Mouse (Mus musculus): ENCODE results near the gene Nhlh2. TPM values are rescaled to one million over a fixed set of nuclear protein-coding genes. Genes with fewer than 3 reads are reported as not detected.
A peak's percentile ranks its signal among the peaks of the same experiment; 100 is the strongest.

The Nhlh2 gene
- polyA plus RNA-seq, 1 experiment from 2014 or later = 0.08 TPM

DNA sequence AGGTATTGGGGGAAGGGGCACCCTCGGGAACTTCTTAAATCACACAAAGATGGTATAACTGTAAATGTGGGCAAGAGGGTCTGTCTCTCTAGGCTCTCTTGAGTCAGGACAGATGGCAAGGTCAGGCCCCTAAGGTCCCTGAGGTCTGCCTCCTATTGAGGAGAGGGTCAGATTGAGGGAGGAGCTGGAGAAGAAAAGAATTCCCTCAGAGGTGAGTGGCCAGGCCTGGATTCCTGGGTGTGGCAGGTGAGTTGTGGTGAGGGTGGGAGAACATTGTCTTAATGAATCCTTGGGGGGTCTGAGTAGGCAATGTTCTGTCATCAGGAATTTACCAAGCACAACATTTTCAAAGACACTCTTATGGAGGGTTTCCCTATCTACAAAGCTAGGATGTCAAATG, 10.7 kb downstream of the Nhlh2 start:
- DNase-seq (ENCODE audit: low spot score) (no peak), ATAC-seq (replicated peaks; ENCODE audit: low FRiP score, low TSS enrichment, low read depth) (no peak)
- H3K9me3 ChIP-seq (ENCODE audit: control insufficient read depth, low read length) = no peaks in the 10 kb centered on the region
- no peak overlapping the region for H3K4me2 ChIP-seq (ENCODE audit: low read length)
- no peaks in the 10 kb centered on the region for H3K36me3 ChIP-seq (ENCODE audit: control insufficient read depth, insufficient read depth, low read length)
- H3K4me1 ChIP-seq (replicated peaks; ENCODE audit: control insufficient read depth, insufficient read depth, low read length) = no peaks in the 10 kb centered on the region
- H3K4me3 ChIP-seq (ENCODE audit: low read depth, low read length) = no peak overlapping the region
- peaks cover 11% of the 10 kb centered on the region for H3K27me3 ChIP-seq (replicated peaks; ENCODE audit: control insufficient read depth, insufficient read depth, low read length)
- no peak overlapping the region for H3K27ac ChIP-seq (ENCODE audit: low read depth)
- 58% methylated on average over 1 of the region's 1 CpGs for WGBS
- H3K9ac ChIP-seq (ENCODE audit: low read length) = no peak overlapping the region

DNA sequence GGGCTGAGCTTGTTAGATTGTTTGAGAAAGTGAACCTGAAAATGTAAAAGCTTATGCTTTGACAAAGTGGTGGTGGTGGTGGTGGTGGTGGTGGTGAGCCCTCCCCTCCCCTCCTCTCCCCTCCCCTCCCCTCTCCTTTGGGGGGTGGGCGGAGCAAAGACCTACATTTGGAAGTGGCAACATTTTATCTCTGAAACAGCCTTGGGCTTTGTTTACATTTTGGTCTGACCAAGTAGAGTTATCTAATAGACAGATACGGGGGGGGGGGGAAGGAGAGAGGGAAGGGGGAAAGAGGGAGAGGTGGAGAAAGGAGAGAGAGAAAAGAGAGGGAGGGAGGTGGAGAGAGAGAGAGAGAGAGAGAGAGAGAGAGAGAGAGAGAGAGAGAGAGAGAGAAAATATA, 12.8 kb downstream of the Nhlh2 start:
- H3K27ac ChIP-seq (ENCODE audit: low read depth) = no peak overlapping the region
- DNase-seq (ENCODE audit: low spot score) (no peak), ATAC-seq (replicated peaks; ENCODE audit: low FRiP score, low TSS enrichment, low read depth) (no peak)
- H3K4me3 ChIP-seq (ENCODE audit: low read depth, low read length) = no peak overlapping the region
- H3K36me3 ChIP-seq (ENCODE audit: control insufficient read depth, insufficient read depth, low read length) = no peaks in the 10 kb centered on the region
- no peaks in the 10 kb centered on the region for H3K9me3 ChIP-seq (ENCODE audit: control insufficient read depth, low read length)
- no peak overlapping the region for H3K4me2 ChIP-seq (ENCODE audit: low read length)
- H3K9ac ChIP-seq (ENCODE audit: low read length) = no peak overlapping the region
- WGBS = 5% methylated on average over 2 of the region's 2 CpGs
- H3K27me3 ChIP-seq (replicated peaks; ENCODE audit: control insufficient read depth, insufficient read depth, low read length) = peaks cover 5% of the 10 kb centered on the region; the same call in 1 of the 2 replicates
- no peaks in the 10 kb centered on the region for H3K4me1 ChIP-seq (replicated peaks; ENCODE audit: control insufficient read depth, insufficient read depth, low read length)

DNA sequence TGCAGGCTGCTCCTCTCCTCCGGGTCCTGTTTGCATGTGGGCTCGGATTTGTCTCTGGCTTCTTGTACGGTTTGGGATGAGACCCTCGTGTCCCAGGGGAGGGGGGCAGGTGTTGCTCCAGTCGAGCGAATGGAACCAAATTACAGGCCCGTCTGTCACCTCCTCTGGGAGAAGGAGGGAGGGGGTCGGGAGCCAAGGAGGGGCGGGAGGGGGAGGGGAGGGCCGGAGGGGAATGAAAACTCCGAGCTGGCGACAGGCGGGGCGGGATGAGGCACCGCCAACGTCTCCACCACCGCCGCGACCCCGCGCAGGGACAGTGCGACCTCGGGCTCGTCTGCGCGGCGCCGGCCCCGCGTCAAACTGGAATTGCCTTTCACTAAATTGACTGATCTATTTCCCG, 13.5 kb downstream of the Nhlh2 start:
- Histone ChIP-seq H3K27me3 (replicated peaks; ENCODE audit: control insufficient read depth, insufficient read depth, low read length) (peaks cover 5% of the 10 kb centered on the region; the same call in 1 of the 2 replicates), H3K4me1 (replicated peaks; ENCODE audit: control insufficient read depth, insufficient read depth, low read length) (no peaks in the 10 kb centered on the region), H3K9ac (ENCODE audit: low read length) (no peak overlapping the region), H3K27ac (ENCODE audit: low read depth) (no peak overlapping the region), H3K4me3 (ENCODE audit: low read depth, low read length) (peak overlapping the region; percentile 23), H3K9me3 (ENCODE audit: control insufficient read depth, low read length) (no peaks in the 10 kb centered on the region), H3K36me3 (ENCODE audit: control insufficient read depth, insufficient read depth, low read length) (no peaks in the 10 kb centered on the region), H3K4me2 (ENCODE audit: low read length) (peak overlapping the region; percentile 60)
- DNase-seq (ENCODE audit: low spot score) (no peak), ATAC-seq (replicated peaks; ENCODE audit: low FRiP score, low TSS enrichment, low read depth) (no peak)
- 1% methylated on average over 29 of the region's 31 CpGs for WGBS

DNA sequence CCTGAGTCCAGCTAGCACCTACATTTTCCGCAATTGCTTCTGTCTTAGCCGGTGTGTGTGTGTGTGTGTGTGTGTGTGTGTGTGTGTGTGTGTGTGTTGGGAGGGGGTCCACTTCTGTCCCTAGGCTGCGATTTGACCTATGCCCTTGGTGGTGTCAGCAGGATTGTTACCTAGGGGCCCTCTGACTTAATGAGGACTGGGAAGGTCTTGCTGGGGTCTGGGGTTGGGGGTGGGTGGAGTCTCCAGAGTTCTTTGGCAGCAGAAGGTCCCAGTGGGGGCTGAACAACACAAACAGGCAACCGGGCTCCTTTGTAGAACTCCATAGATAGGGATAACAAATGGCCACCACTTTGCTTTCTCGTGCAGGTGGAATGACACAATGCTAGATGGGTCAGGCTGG, 14.0 kb downstream of the Nhlh2 start:
- Histone ChIP-seq H3K9me3 (ENCODE audit: control insufficient read depth, low read length) (no peaks in the 10 kb centered on the region), H3K36me3 (ENCODE audit: control insufficient read depth, insufficient read depth, low read length) (no peaks in the 10 kb centered on the region), H3K4me2 (ENCODE audit: low read length) (peak overlapping the region; percentile 60), H3K4me1 (replicated peaks; ENCODE audit: control insufficient read depth, insufficient read depth, low read length) (no peaks in the 10 kb centered on the region), H3K27me3 (replicated peaks; ENCODE audit: control insufficient read depth, insufficient read depth, low read length) (peaks cover 5% of the 10 kb centered on the region; the same call in 1 of the 2 replicates), H3K9ac (ENCODE audit: low read length) (no peak overlapping the region), H3K4me3 (ENCODE audit: low read depth, low read length) (peak overlapping the region; percentile 23), H3K27ac (ENCODE audit: low read depth) (no peak overlapping the region)
- DNase-seq (ENCODE audit: low spot score) (no peak), ATAC-seq (replicated peaks; ENCODE audit: low FRiP score, low TSS enrichment, low read depth) (no peak)
- WGBS = 12% methylated on average over 5 of the region's 5 CpGs

DNA sequence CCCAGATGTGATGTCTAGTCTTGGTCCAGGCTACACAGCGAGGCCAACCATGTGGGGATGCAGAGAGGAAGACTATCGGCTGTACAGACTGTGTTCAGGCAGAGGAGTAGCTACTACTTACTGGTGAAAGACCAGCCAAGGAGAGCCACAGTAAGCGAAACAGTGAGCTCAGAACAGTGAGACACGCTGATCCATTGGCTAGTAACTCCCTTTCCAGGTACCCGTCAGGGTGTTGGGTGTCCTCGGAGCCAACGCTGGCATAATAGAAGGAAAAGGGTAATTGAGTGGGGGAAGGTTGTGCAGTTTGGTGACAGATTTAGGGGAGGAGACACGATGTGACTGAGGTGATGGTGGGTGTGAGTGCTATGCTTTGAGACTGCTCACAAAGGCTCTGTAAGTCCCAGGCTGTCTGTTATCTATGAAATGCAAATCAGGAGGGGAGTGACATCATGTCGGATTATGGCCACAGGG, 15.1 kb downstream of the Nhlh2 start:
- no peaks in the 10 kb centered on the region for H3K36me3 ChIP-seq (ENCODE audit: control insufficient read depth, insufficient read depth, low read length)
- H3K27me3 ChIP-seq (replicated peaks; ENCODE audit: control insufficient read depth, insufficient read depth, low read length) = peaks cover 1% of the 10 kb centered on the region; the same call in 1 of the 2 replicates
- H3K4me3 ChIP-seq (ENCODE audit: low read depth, low read length) = no peak overlapping the region
- ATAC-seq (replicated peaks; ENCODE audit: low FRiP score, low TSS enrichment, low read depth) (no peak), DNase-seq (ENCODE audit: low spot score) (no peak)
- WGBS = 59% methylated on average over 9 of the region's 9 CpGs
- H3K9me3 ChIP-seq (ENCODE audit: control insufficient read depth, low read length) = no peaks in the 10 kb centered on the region
- H3K4me2 ChIP-seq (ENCODE audit: low read length) = no peak overlapping the region
- H3K9ac ChIP-seq (ENCODE audit: low read length) = no peak overlapping the region
- H3K27ac ChIP-seq (ENCODE audit: low read depth) = no peak overlapping the region
- H3K4me1 ChIP-seq (replicated peaks; ENCODE audit: control insufficient read depth, insufficient read depth, low read length) = no peaks in the 10 kb centered on the region

DNA sequence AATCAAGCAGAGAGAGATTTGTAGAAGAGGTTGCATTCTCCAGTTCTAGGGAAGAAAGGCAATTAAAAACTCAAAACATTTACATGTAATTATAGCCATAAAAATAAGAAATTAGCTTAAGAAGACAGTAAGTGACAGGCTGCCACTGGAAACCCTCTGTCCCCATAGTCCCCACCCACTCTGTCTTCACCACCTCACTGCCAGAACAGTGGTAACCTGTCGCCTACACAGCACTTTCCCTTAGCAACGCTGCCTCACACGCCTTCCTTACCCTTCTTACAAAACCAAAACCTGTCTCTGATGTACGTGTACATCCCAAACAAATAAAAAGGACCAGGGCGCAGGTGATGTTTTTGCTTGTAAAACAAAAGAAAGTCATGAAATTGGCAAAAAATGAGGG, 15.8 kb downstream of the Nhlh2 start:
- Histone ChIP-seq H3K27me3 (replicated peaks; ENCODE audit: control insufficient read depth, insufficient read depth, low read length) (no peaks in the 10 kb centered on the region; the same call in 1 of the 2 replicates), H3K9ac (ENCODE audit: low read length) (no peak overlapping the region), H3K36me3 (ENCODE audit: control insufficient read depth, insufficient read depth, low read length) (no peaks in the 10 kb centered on the region), H3K4me3 (ENCODE audit: low read depth, low read length) (no peak overlapping the region), H3K9me3 (ENCODE audit: control insufficient read depth, low read length) (no peaks in the 10 kb centered on the region), H3K27ac (ENCODE audit: low read depth) (no peak overlapping the region), H3K4me1 (replicated peaks; ENCODE audit: control insufficient read depth, insufficient read depth, low read length) (no peaks in the 10 kb centered on the region), H3K4me2 (ENCODE audit: low read length) (no peak overlapping the region)
- ATAC-seq (replicated peaks; ENCODE audit: low FRiP score, low TSS enrichment, low read depth) (no peak), DNase-seq (ENCODE audit: low spot score) (no peak)
- WGBS = 73% methylated on average over 5 of the region's 5 CpGs

DNA sequence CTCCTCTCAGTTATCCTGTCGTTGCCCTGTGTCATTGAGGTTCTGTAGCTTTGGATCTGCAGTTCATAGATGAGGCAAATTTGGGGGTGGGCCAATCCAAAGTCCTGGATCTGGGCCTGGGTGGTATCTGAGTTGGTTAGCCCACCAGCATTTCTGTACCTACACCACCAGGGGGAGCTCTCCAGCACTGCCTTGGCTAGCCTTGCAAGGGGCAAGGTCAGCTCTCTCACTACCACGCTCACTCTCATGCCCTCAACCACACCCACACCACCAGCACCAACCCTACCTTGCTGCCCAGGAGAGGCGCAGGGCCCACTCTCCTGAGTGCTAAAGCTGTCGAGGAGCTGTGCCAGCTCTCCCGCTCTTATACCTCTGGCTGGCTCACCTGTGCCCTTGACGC, 18.0 kb downstream of the Nhlh2 start:
- Histone ChIP-seq H3K4me1 (replicated peaks; ENCODE audit: control insufficient read depth, insufficient read depth, low read length) (no peaks in the 10 kb centered on the region), H3K4me2 (ENCODE audit: low read length) (no peak overlapping the region), H3K4me3 (ENCODE audit: low read depth, low read length) (no peak overlapping the region), H3K27ac (ENCODE audit: low read depth) (no peak overlapping the region), H3K36me3 (ENCODE audit: control insufficient read depth, insufficient read depth, low read length) (no peaks in the 10 kb centered on the region), H3K9ac (ENCODE audit: low read length) (no peak overlapping the region), H3K9me3 (ENCODE audit: control insufficient read depth, low read length) (no peaks in the 10 kb centered on the region), H3K27me3 (replicated peaks; ENCODE audit: control insufficient read depth, insufficient read depth, low read length) (no peaks in the 10 kb centered on the region)
- WGBS = 57% methylated on average over 6 of the region's 6 CpGs
- ATAC-seq (replicated peaks; ENCODE audit: low FRiP score, low TSS enrichment, low read depth) = no peak; the same call in 1 of the 2 replicates
- DNase-seq (ENCODE audit: low spot score) = no peak

DNA sequence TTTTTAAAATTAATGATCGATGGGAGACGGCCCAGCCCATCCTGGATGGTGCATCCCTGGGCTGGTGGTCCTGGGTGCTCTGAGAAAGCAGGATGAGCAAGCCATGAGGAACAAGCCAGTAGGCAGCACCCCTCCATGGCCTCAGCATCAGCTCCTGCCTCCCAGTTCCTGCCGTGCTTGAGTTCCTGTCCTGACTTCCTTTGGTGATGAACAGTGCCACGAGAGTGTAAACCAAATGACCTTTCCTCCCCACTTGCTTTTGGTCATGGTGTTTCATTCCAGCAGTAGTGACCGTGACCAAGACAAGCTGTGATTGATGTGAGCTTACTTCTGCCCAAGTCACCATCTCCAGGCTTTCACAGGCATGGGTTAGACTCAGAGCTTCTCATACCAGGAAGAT, 27.9 kb downstream of the Nhlh2 start:
- Histone ChIP-seq H3K4me1 (replicated peaks; ENCODE audit: control insufficient read depth, insufficient read depth, low read length) (no peaks in the 10 kb centered on the region), H3K4me3 (ENCODE audit: low read depth, low read length) (no peak overlapping the region), H3K9me3 (ENCODE audit: control insufficient read depth, low read length) (0 out of 2 replicates have a peak, but pooled peaks cover 2% of the 10 kb centered on the region), H3K9ac (ENCODE audit: low read length) (no peak overlapping the region), H3K36me3 (ENCODE audit: control insufficient read depth, insufficient read depth, low read length) (no peaks in the 10 kb centered on the region), H3K4me2 (ENCODE audit: low read length) (no peak overlapping the region), H3K27ac (ENCODE audit: low read depth) (no peak overlapping the region), H3K27me3 (replicated peaks; ENCODE audit: control insufficient read depth, insufficient read depth, low read length) (no peaks in the 10 kb centered on the region)
- ATAC-seq (replicated peaks; ENCODE audit: low FRiP score, low TSS enrichment, low read depth) (no peak), DNase-seq (ENCODE audit: low spot score) (no peak)
- WGBS = 83% methylated on average over 5 of the region's 5 CpGs

DNA sequence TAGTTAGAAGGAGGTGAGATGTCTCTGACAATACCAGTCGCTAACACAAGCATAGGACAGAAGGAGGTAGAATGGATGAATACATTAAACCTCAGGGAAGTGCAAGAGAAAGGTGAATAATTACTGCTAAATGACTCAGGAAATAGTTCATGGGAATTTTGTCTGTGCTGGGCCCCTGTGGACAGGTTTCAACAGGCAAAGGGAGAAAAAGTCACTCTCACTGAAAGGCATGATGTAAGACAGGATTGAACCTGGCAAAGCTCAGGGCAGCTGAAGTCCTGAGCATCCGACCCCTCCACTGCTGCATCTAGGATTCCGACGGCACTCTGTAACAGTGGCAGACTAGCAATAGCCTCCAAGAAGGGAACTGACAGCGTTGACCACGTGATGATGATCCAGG, 28.7 kb downstream of the Nhlh2 start:
- Histone ChIP-seq H3K27ac (ENCODE audit: low read depth) (no peak overlapping the region), H3K4me1 (replicated peaks; ENCODE audit: control insufficient read depth, insufficient read depth, low read length) (no peaks in the 10 kb centered on the region), H3K36me3 (ENCODE audit: control insufficient read depth, insufficient read depth, low read length) (no peaks in the 10 kb centered on the region), H3K9ac (ENCODE audit: low read length) (no peak overlapping the region), H3K9me3 (ENCODE audit: control insufficient read depth, low read length) (0 out of 2 replicates have a peak, but pooled peaks cover 2% of the 10 kb centered on the region), H3K4me3 (ENCODE audit: low read depth, low read length) (no peak overlapping the region), H3K27me3 (replicated peaks; ENCODE audit: control insufficient read depth, insufficient read depth, low read length) (no peaks in the 10 kb centered on the region), H3K4me2 (ENCODE audit: low read length) (no peak overlapping the region)
- 67% methylated on average over 6 of the region's 6 CpGs for WGBS
- DNase-seq (ENCODE audit: low spot score) (no peak), ATAC-seq (replicated peaks; ENCODE audit: low FRiP score, low TSS enrichment, low read depth) (no peak)
